Mouse (Mus musculus) spleen, adult 2 months (tissue): ENCODE results near the gene Wdr92. TPM values are rescaled to one million over a fixed set of nuclear protein-coding genes. Genes with fewer than 3 reads are reported as not detected.
"Not testable (repeated sequence)": the region's sequence is repeated elsewhere in the genome, so short reads cannot be mapped to it uniquely, and the experiment has no call there.

ENCODE experiments used
- DNase-seq, 2 experiments: peaks; one replicate each; pipeline versions ENCODE4 v3.0.0 to v3.0.0-alpha.2; 2012 to 2021; ENCODE audit warnings: low spot score in 2 of 2, low read depth in 1 of 2
- H3K27ac ChIP-seq: fragments of 200-500 bp; 2 replicates; pipeline ENCODE4 v1.5.1; 2012; ENCODE audit warnings: low read length, inconsistent platforms; ENCODE audit not compliant: insufficient read depth
- H3K27me3 ChIP-seq: fragments of 200-500 bp; 2 replicates; pipeline ENCODE4 v1.6.1; 2012; ENCODE audit warnings: mild to moderate bottlenecking, moderate library complexity, low read length, inconsistent platforms; ENCODE audit not compliant: control insufficient read depth, insufficient read depth
- H3K36me3 ChIP-seq: fragments of 200-500 bp; 2 replicates; pipeline ENCODE4 v1.6.1; 2012; ENCODE audit warnings: mild to moderate bottlenecking, low read length, inconsistent platforms; ENCODE audit not compliant: control insufficient read depth, insufficient read depth
- H3K4me1 ChIP-seq: fragments of 200-500 bp; 2 replicates; pipeline ENCODE4 v1.6.1; 2011; ENCODE audit warnings: inconsistent platforms; ENCODE audit not compliant: control insufficient read depth, insufficient read depth, insufficient read length
- H3K4me3 ChIP-seq: fragments of 200-500 bp; 2 replicates; pipeline ENCODE4 v1.5.1; 2011; ENCODE audit warnings: mild to moderate bottlenecking, inconsistent platforms; ENCODE audit not compliant: insufficient read depth, insufficient read length; ENCODE audit errors: extremely low read depth
- CTCF ChIP-seq: fragments of 200-500 bp; IDR thresholded peaks from 2 replicates; pipeline ENCODE4 v1.5.1; 2011; ENCODE audit warnings: mild to moderate bottlenecking, inconsistent platforms; ENCODE audit not compliant: insufficient read depth, insufficient read length, insufficient replicate concordance; ENCODE audit errors: extremely low read depth
- POLR2A ChIP-seq: fragments of 200-500 bp; IDR thresholded peaks from 2 replicates; pipeline ENCODE4 v1.6.1; 2011; ENCODE audit warnings: low read depth, low read length, inconsistent platforms
- WGBS: fragments of 180-500 bp; shearing (Covaris S2); methylation state at CpG from one replicate; pipeline ENCODE4 v1.1.7; 2018; 5-methylcytosine and 5-hydroxymethylcytosine counted together
- polyA plus RNA-seq: library from polyadenylated mRNA; depleted of rRNA; stranded (reverse); fragments of >200 nt; gene quantifications from 2 replicates; pipeline ENCODE4 v1.2.3, GENCODE M21; 2012

The Wdr92 gene
- polyA plus RNA-seq, 1 experiment, result 4.5 TPM

DNA sequence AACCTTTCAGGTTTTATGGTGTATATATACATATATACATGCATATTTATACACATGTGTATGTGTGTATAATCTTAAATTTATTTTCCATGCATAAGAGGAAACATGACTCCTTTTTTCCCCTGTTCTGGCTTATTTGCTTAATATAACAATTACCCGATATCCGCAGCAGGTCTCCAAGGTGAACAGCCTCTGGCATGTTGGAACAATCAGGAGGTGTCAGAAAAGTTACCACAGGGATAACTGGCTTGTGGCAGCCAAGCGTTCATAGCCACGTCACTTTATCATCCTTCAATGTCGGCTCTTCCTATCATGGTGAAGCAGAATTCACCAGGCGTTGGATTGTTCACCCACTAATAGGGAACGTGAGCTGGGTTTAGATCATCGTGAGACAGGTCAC, 39.2 kb downstream of the Wdr92 start:
- TF ChIP-seq POLR2A (no peak), CTCF (no peak)
- H3K27me3 ChIP-seq, result no peaks in the 10 kb centered on the region
- no peak overlapping the region for H3K27ac ChIP-seq
- H3K4me3 ChIP-seq, result no peak overlapping the region
- no peak for DNase-seq
- WGBS, result 95% methylated on average over 8 of the region's 8 CpGs
- no peaks in the 10 kb centered on the region for H3K4me1 ChIP-seq
- H3K36me3 ChIP-seq, result no peaks in the 10 kb centered on the region; the same call in 1 of the 2 replicates

DNA sequence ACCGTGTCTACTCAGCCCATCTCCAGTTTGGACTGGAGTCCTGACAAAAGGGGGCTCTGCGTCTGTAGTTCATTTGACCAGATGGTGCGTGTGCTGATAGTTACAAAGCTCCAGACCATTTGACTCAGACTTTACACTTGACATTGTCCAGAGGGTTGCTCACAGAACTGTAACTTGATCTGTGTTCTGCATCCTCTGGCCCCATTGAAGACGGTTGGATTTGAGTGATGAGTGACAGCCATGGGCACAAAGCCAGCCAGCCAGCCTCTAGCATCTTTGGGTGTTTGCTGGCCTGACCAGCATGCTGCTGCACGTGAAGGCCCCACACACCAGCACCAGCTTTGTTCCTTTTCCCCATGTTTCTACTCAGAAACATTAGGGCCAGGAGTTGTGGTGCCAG, 50.9 kb downstream of the Wdr92 start:
- Histone ChIP-seq H3K4me3 (no peak overlapping the region), H3K27ac (no peak overlapping the region), H3K27me3 (no peaks in the 10 kb centered on the region), H3K4me1 (no peaks in the 10 kb centered on the region), H3K36me3 (peaks cover 15% of the 10 kb centered on the region)
- DNase-seq, result no peak
- WGBS, result 93% methylated on average over 5 of the region's 5 CpGs
- TF ChIP-seq CTCF, result no peak
- no peak for TF ChIP-seq POLR2A

DNA sequence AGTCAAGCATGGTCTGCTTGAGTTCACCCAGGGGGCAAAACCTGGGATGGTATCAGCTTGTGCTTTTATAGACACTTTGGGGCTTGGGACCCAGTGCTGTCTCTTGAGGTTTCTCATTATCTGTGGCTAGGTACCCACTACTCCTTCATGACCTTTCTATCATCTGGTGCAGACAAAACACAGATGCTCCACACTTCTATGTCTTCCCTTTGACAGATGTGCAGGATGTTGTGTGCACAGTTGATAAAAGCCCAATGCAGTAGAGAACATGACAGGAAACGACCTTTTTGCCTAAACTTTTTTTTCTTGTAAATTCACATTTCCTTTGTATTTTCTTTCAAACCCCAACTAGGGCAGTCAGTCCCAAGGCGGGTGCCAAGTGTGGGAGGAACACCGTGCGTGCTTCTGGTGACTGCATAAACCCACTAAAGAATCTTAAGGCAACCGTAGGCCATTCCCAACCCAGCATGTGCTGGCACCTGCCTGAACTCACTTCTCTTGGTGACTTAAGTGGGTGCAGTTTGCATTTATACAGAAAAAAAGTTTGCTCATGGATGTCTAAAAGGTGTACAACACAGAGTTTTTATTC, 54.6 kb downstream of the Wdr92 start:
- TF ChIP-seq CTCF, result no peak
- no peak for TF ChIP-seq POLR2A
- WGBS, result 33% methylated on average over 5 of the region's 5 CpGs
- DNase-seq, result no peak
- no peaks in the 10 kb centered on the region for H3K4me1 ChIP-seq
- H3K27me3 ChIP-seq, result no peaks in the 10 kb centered on the region
- peaks cover 9% of the 10 kb centered on the region for H3K36me3 ChIP-seq
- H3K27ac ChIP-seq, result peak overlapping the region; percentile 23; the same call in 1 of the 2 replicates
- H3K4me3 ChIP-seq, result no peak overlapping the region

DNA sequence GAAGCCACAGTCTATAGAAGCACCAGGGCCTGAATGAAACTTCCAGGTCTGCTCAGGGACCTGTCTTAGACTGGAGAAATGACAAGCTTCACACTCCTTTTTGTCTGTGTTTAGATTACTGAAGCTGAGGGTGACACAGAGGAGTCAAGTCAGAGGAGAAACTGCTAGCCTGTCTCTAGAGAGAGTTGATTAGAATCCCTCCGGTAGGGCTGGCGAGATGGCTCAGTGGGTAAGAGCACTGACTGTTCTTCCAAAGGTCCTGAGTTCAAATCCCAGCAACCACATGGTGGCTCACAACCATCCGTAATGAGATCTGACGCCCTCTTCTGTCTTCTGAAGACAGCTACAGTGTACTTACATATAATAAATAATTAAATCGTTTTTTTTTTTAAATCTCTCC, 56.7 kb downstream of the Wdr92 start:
- not testable (repeated sequence) for H3K27ac ChIP-seq, H3K27me3 ChIP-seq, DNase-seq, H3K36me3 ChIP-seq, H3K4me1 ChIP-seq, H3K4me3 ChIP-seq
- 92% methylated on average over 5 of the region's 5 CpGs for WGBS

DNA sequence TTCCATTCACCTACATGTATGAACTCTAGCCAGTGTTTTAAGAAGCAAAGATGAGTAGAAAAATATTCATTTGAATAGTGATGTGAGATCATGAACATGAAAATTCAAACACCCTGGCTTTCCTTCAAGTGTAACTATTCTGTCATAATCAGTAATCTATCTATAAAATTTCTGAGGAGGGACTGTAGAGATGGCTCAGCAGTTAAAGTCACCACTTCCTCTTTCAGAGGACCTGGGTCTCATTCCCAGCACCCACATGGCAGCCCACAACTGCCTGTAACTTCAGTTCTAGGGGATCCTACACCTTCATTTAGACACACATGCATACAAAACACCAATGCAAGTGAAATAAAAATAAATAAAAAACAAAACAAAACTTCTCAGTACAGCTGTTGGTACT, 66.8 kb downstream of the Wdr92 start:
- H3K27ac ChIP-seq, result no peak overlapping the region
- no peak for DNase-seq
- H3K36me3 ChIP-seq, result no peaks in the 10 kb centered on the region
- no peak overlapping the region for H3K4me3 ChIP-seq
- no peak for TF ChIP-seq CTCF
- no peak for TF ChIP-seq POLR2A
- H3K27me3 ChIP-seq, result no peaks in the 10 kb centered on the region
- no peaks in the 10 kb centered on the region for H3K4me1 ChIP-seq

DNA sequence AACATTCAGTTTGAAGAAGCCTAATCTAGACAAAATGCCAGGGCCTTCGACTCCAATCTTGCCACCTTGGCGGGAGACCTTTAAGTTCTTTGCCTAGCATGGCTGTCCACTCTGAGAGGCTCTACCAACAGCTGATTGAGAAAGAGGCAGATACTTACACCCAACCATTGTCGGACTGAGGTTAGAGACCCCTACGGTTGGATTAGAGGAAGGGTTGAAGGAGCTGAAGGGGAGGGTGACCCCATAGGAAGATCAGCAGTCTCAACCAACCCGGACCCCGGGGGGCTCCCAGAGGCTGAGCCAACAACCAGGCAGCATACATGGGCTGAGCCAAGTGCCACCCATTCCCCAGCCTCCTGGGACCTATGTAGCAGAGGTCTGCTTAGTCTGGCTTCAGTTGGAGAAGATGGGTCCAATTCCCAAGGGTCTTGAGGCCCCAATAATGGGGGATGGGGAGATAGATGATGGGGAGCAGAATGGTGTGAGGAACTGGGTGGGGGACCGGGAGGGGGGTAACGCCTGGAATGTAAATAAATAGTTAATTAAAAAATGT, 75.0 kb downstream of the Wdr92 start:
- Histone ChIP-seq H3K4me1 (peaks cover 3% of the 10 kb centered on the region), H3K4me3 (no peak overlapping the region), H3K36me3 (no peaks in the 10 kb centered on the region), H3K27ac (no peak overlapping the region), H3K27me3 (no peaks in the 10 kb centered on the region)
- no peak for DNase-seq
- WGBS, result 58% methylated on average over 8 of the region's 8 CpGs
- no peak for TF ChIP-seq CTCF
- no peak for TF ChIP-seq POLR2A

DNA sequence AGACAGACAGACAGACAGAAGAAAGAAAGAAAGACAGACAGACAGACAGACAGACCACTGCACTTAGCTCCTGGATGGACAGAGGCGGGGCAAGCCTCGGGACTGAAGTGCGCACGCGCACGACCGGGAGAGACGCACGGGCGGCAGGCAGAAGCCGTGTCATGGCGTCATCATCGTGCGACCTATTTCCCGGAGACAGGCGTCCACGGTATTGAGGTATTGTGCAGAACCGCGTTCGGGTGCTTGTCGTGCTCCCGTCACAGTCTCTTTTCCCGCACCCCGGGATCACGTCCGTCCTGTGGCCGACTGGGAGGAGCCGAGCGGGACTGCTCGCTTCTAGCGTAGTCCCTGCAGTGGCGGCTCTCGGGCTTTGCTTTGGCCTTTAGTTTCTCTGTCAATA, 75.5 kb downstream of the Wdr92 start, which contains the start of gene C1d:
Gene C1d, plus strand, starts transcription at position 137 of the 400 bp plus-strand sequence.
- WGBS, result under 1% methylated on average over 33 of the region's 33 CpGs
- DNase-seq, result peak; percentile 88 to 93
- H3K27me3 ChIP-seq, result no peaks in the 10 kb centered on the region
- H3K36me3 ChIP-seq, result no peaks in the 10 kb centered on the region
- peak; percentile 58 for TF ChIP-seq POLR2A
- TF ChIP-seq CTCF, result no peak
- H3K4me3 ChIP-seq, result peak within 1 kb of the TSS; percentile 93
- peaks cover 3% of the 10 kb centered on the region for H3K4me1 ChIP-seq
- H3K27ac ChIP-seq, result peak within 1 kb of the TSS; percentile 86
